Mouse (Mus musculus) ES-Bruce4 (cell line): ENCODE data around the gene Morf4l2. TPM values are rescaled to one million over a fixed set of nuclear protein-coding genes. Genes with fewer than 3 reads are reported as not detected.

Experiments
- H3K27ac ChIP-seq: 2 replicates; pipeline ENCODE4 v1.5.1; 2012; ENCODE audit warnings: low read length, inconsistent platforms; ENCODE audit not compliant: insufficient read depth
- H3K27me3 ChIP-seq: 2 replicates; pipeline ENCODE4 v1.6.1; 2012; ENCODE audit warnings: mild to moderate bottlenecking, low read length, inconsistent platforms; ENCODE audit not compliant: control insufficient read depth, poor library complexity, insufficient read depth, severe bottlenecking
- H3K36me3 ChIP-seq: 2 replicates; pipeline ENCODE4 v1.6.1; 2012; ENCODE audit warnings: inconsistent platforms, mild to moderate bottlenecking, low read length, moderate library complexity; ENCODE audit not compliant: control insufficient read depth, poor library complexity, insufficient read depth, severe bottlenecking
- H3K4me1 ChIP-seq: one replicate; pipeline ENCODE4 v1.8.1; 2011; ENCODE audit warnings: low read length; ENCODE audit not compliant: control insufficient read depth, insufficient read depth
- H3K4me3 ChIP-seq: 2 replicates; pipeline ENCODE4 v1.5.1; 2011; ENCODE audit warnings: low read depth, mild to moderate bottlenecking, low read length
- H3K9ac ChIP-seq: 2 replicates; pipeline ENCODE4 v1.6.1; 2012; ENCODE audit warnings: low read depth, mild to moderate bottlenecking, inconsistent platforms; ENCODE audit not compliant: poor library complexity, severe bottlenecking
- H3K9me3 ChIP-seq: replicated peaks from 2 replicates; pipeline ENCODE4 v1.6.1; 2012; ENCODE audit warnings: mild to moderate bottlenecking, low read length, inconsistent platforms; ENCODE audit not compliant: control insufficient read depth, poor library complexity, insufficient read depth, severe bottlenecking
- CTCF ChIP-seq: IDR thresholded peaks from one replicate; pipeline ENCODE4 v1.8.1; 2011; ENCODE audit warnings: low read depth, low read length
- EP300 ChIP-seq: IDR thresholded peaks from 2 replicates; pipeline ENCODE4 v1.6.1; 2011; ENCODE audit warnings: low read depth, low read length; ENCODE audit not compliant: insufficient read depth
- POLR2A ChIP-seq: IDR thresholded peaks from one replicate; pipeline ENCODE4 v1.8.1; 2011; ENCODE audit warnings: low read length; ENCODE audit not compliant: insufficient read depth
- polyA plus RNA-seq: library from polyadenylated mRNA; stranded (reverse); fragments of >200 nt; gene quantifications from 2 replicates; pipeline ENCODE4 v1.2.4, GENCODE M21; 2011; ENCODE audit warnings: low read depth; ENCODE audit not compliant: missing spikeins, insufficient read depth, insufficient read length

The Morf4l2 gene
- 791 and 797 TPM in 2 replicates for polyA plus RNA-seq

DNA sequence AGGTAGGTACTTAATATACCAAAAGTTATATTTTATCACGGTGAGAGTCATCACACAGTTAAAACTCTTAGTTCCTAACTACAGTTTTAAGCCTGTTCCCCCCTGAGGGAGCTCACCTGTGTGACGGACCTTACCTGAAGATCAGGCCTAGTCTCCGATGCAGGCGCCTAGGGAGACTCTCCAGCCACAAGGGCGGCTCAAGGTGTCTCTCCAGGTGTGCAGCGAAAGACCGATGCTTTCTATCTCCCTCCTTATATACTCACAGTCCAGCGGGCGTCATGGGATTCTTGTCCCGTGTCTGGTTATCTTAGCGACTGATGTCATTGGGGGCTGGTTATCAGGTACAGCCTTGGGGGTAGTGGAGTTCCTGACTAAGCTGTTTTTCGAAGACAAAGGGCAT lies at the start of gene Morf4l2:
TSS of gene Morf4l2 (minus strand) at position 232 of the 400 bp plus-strand sequence.
- Histone ChIP-seq H3K36me3 (peaks cover 5% of the 10 kb centered on the region), H3K9ac (peak within 1 kb of the TSS; percentile 95), H3K4me1 (peaks cover 2% of the 10 kb centered on the region), H3K9me3 (no peaks in the 10 kb centered on the region), H3K4me3 (peak within 1 kb of the TSS; percentile 100), H3K27me3 (no peaks in the 10 kb centered on the region), H3K27ac (peak within 1 kb of the TSS; percentile 88)
- TF ChIP-seq POLR2A = no peak

DNA sequence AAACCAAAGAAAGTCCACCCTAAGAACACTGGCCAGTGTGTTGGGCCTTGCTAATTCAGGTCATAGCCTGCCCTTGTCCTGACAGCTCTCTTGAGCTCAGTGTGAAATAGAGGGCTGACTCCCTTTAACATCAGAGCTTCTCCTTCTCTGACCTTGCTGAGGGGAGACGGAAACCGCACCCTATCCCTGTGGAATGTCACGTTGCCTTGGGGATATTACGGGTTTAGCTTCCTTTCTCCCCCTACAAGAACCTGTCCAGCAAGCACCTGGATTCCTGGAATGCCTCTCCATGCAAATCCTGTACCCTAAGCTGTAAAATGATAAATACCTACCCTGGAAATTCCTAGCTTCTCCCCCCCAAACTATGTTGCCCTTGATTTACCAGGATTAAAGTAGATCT lies 46.0 kb upstream of the Morf4l2 start:
- Histone ChIP-seq H3K27ac (peak overlapping the region; percentile 94), H3K27me3 (no peaks in the 10 kb centered on the region), H3K36me3 (no peaks in the 10 kb centered on the region; the same call in 1 of the 2 replicates), H3K4me3 (no peak overlapping the region), H3K9me3 (peaks cover 2% of the 10 kb centered on the region), H3K9ac (no peak overlapping the region), H3K4me1 (peaks cover 4% of the 10 kb centered on the region)
- TF ChIP-seq POLR2A (no peak), CTCF (no peak), EP300 (peak; percentile 89)

GRCm38 (mm10) chrX:136780041-136780440 lies 36.6 kb upstream of the Morf4l2 start, which contains the start of gene Glra4:
TSS of gene Glra4 (minus strand) at chrX:136780141.
- H3K27me3 ChIP-seq = no peaks in the 10 kb centered on the region
- no peak within 1 kb of the TSS for H3K27ac ChIP-seq
- TF ChIP-seq CTCF (no peak), POLR2A (no peak), EP300 (no peak)

GRCm38 (mm10) chrX:136779262-136779661 lies 35.8 kb upstream of the Morf4l2 start:
- H3K4me3 ChIP-seq = no peak overlapping the region
- H3K9ac ChIP-seq = no peak overlapping the region
- H3K4me1 ChIP-seq = no peaks in the 10 kb centered on the region
- H3K9me3 ChIP-seq = no peaks in the 10 kb centered on the region
- H3K36me3 ChIP-seq = no peaks in the 10 kb centered on the region
- H3K27ac ChIP-seq = no peak overlapping the region
- no peaks in the 10 kb centered on the region for H3K27me3 ChIP-seq
- no peak for TF ChIP-seq CTCF
- TF ChIP-seq EP300 = no peak
- TF ChIP-seq POLR2A = no peak

More at GRCm38 (mm10) chrX:136780041-136780440, 36.6 kb upstream of the Morf4l2 start, which contains the start of gene Glra4:
- Histone ChIP-seq H3K4me3 (no peak within 1 kb of the TSS), H3K4me1 (no peaks in the 10 kb centered on the region), H3K9ac (no peak within 1 kb of the TSS), H3K9me3 (no peaks in the 10 kb centered on the region), H3K36me3 (no peaks in the 10 kb centered on the region)

- Histone ChIP-seq H3K27me3 (no peaks in the 10 kb centered on the region), H3K36me3 (no peaks in the 10 kb centered on the region), H3K4me1 (no peaks in the 10 kb centered on the region), H3K9ac (no peak overlapping the region), H3K4me3 (no peak overlapping the region), H3K27ac (no peak overlapping the region), H3K9me3 (no peaks in the 10 kb centered on the region)
- TF ChIP-seq CTCF (no peak), EP300 (no peak), POLR2A (no peak)
Measured at GRCm38 (mm10) chrX:136778046-136778445, 34.6 kb upstream of the Morf4l2 start.

DNA sequence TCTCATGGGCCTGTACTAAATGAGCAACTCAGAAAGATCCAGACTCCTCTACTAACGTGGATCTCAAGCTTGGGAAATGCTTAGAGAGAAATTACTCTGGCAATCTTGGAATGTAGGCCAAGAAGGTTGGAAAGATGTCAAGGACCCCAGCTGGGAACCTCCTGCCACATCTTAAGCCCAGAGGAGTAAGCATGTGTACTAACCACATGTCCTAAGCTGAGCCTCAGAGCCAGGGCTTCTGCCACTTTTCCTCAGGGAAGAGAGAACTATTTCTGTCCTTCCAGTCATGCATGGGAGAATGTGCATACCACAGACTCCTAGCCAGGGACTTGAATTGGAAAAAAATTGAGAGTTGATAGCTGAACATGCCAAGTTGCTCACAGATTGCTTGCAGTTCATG lies 29.5 kb upstream of the Morf4l2 start:
- H3K27ac ChIP-seq = no peak overlapping the region
- no peaks in the 10 kb centered on the region for H3K9me3 ChIP-seq
- H3K9ac ChIP-seq = no peak overlapping the region
- no peaks in the 10 kb centered on the region for H3K36me3 ChIP-seq
- no peaks in the 10 kb centered on the region for H3K27me3 ChIP-seq
- no peak for TF ChIP-seq CTCF
- no peak for TF ChIP-seq EP300
- no peak for TF ChIP-seq POLR2A
- H3K4me1 ChIP-seq = no peaks in the 10 kb centered on the region
- H3K4me3 ChIP-seq = no peak overlapping the region
